Mouse (Mus musculus): ENCODE measurements at regions not wholly inside any gene's neighbourhood (a gene's known extent, or its start where the extent isn't known, plus 50 kb on each side); places are given as distances from the start of the nearest gene placed in this dataset.

- no peak for ATAC-seq (ENCODE audit: insufficient number of reproducible peaks, insufficient read depth, low FRiP score, low TSS enrichment, low read depth)
- peaks cover 4% of the 10 kb centered on the region; the same call in 1 of the 2 replicates for H3K4me1 ChIP-seq (replicated peaks)
- no peak overlapping the region for H3K9ac ChIP-seq (replicated peaks)
- no peaks in the 10 kb centered on the region for H3K36me3 ChIP-seq
- H3K27ac ChIP-seq, result no peak overlapping the region
- H3K4me2 ChIP-seq, result no peak overlapping the region
- no peaks in the 10 kb centered on the region for H3K27me3 ChIP-seq
- no peak overlapping the region for H3K4me3 ChIP-seq (replicated peaks)
- H3K9me3 ChIP-seq, result no peaks in the 10 kb centered on the region
- WGBS, result 50% methylated on average over 7 of the region's 7 CpGs
These were observed 552.4 kb upstream of the Sall1 start for GRCm38 (mm10) chr8:89596380-89596779.

GRCm38 (mm10) chr8:89583091-89583490 is 539.1 kb upstream of the Sall1 start:
- ATAC-seq (ENCODE audit: insufficient number of reproducible peaks, insufficient read depth, low FRiP score, low TSS enrichment, low read depth), result no peak

GRCm38 (mm10) chr8:89582566-89582965 is 538.6 kb upstream of the Sall1 start:
- Histone ChIP-seq H3K4me1 (replicated peaks) (no peaks in the 10 kb centered on the region), H3K9ac (replicated peaks) (no peak overlapping the region), H3K27me3 (no peaks in the 10 kb centered on the region), H3K27ac (no peak overlapping the region), H3K9me3 (no peaks in the 10 kb centered on the region), H3K4me3 (replicated peaks) (no peak overlapping the region), H3K36me3 (no peaks in the 10 kb centered on the region), H3K4me2 (no peak overlapping the region)
- no peak for ATAC-seq (ENCODE audit: insufficient number of reproducible peaks, insufficient read depth, low FRiP score, low TSS enrichment, low read depth)

More at GRCm38 (mm10) chr8:89583091-89583490, 539.1 kb upstream of the Sall1 start:
- Histone ChIP-seq H3K27ac (no peak overlapping the region), H3K9me3 (no peaks in the 10 kb centered on the region), H3K4me3 (replicated peaks) (no peak overlapping the region), H3K27me3 (no peaks in the 10 kb centered on the region), H3K9ac (replicated peaks) (no peak overlapping the region), H3K4me2 (no peak overlapping the region), H3K4me1 (replicated peaks) (no peaks in the 10 kb centered on the region), H3K36me3 (no peaks in the 10 kb centered on the region)

- no peak overlapping the region for H3K27ac ChIP-seq
- H3K27me3 ChIP-seq, result peaks cover 56% of the 10 kb centered on the region
- no peaks in the 10 kb centered on the region for H3K9me3 ChIP-seq
- peaks cover 24% of the 10 kb centered on the region for H3K4me1 ChIP-seq (replicated peaks)
- no peak for ATAC-seq (ENCODE audit: insufficient number of reproducible peaks, insufficient read depth, low FRiP score, low TSS enrichment, low read depth)
- no peak overlapping the region for H3K4me3 ChIP-seq (replicated peaks)
- WGBS, result 1% methylated on average over 13 of the region's 13 CpGs
- no peaks in the 10 kb centered on the region for H3K36me3 ChIP-seq
- peak overlapping the region; percentile 13; the same call in 1 of the 2 replicates for H3K4me2 ChIP-seq
- H3K9ac ChIP-seq (replicated peaks), result no peak overlapping the region
These were observed 527.9 kb upstream of the Sall1 start for GRCm38 (mm10) chr8:89571816-89572215.

GRCm38 (mm10) chr8:89570639-89571325 is 526.8 kb upstream of the Sall1 start:
- H3K36me3 ChIP-seq, result no peaks in the 10 kb centered on the region
- H3K4me2 ChIP-seq, result peak overlapping the region; percentile 10; the same call in 1 of the 2 replicates
- no peak for ATAC-seq (ENCODE audit: insufficient number of reproducible peaks, insufficient read depth, low FRiP score, low TSS enrichment, low read depth)
- no peak overlapping the region for H3K27ac ChIP-seq
- H3K4me1 ChIP-seq (replicated peaks), result peaks cover 31% of the 10 kb centered on the region
- no peaks in the 10 kb centered on the region for H3K9me3 ChIP-seq
- no peak overlapping the region for H3K4me3 ChIP-seq (replicated peaks)
- peaks cover 54% of the 10 kb centered on the region for H3K27me3 ChIP-seq
- 20% methylated on average over 10 of the region's 10 CpGs for WGBS
- no peak overlapping the region for H3K9ac ChIP-seq (replicated peaks)

GRCm38 (mm10) chr8:89569406-89569805 is 525.4 kb upstream of the Sall1 start:
- no peak overlapping the region for H3K27ac ChIP-seq
- no peak overlapping the region for H3K4me3 ChIP-seq (replicated peaks)
- H3K36me3 ChIP-seq, result no peaks in the 10 kb centered on the region
- WGBS, result 67% methylated on average over 9 of the region's 9 CpGs
- ATAC-seq (ENCODE audit: insufficient number of reproducible peaks, insufficient read depth, low FRiP score, low TSS enrichment, low read depth), result no peak
- H3K27me3 ChIP-seq, result peaks cover 48% of the 10 kb centered on the region
- no peak overlapping the region for H3K9ac ChIP-seq (replicated peaks)
- no peaks in the 10 kb centered on the region for H3K9me3 ChIP-seq
- peaks cover 34% of the 10 kb centered on the region for H3K4me1 ChIP-seq (replicated peaks)
- H3K4me2 ChIP-seq, result no peak overlapping the region

GRCm38 (mm10) chr8:89568641-89569040 is 524.7 kb upstream of the Sall1 start:
- Histone ChIP-seq H3K9ac (replicated peaks) (no peak overlapping the region), H3K4me1 (replicated peaks) (peaks cover 36% of the 10 kb centered on the region), H3K27me3 (peaks cover 47% of the 10 kb centered on the region), H3K4me3 (replicated peaks) (no peak overlapping the region), H3K9me3 (no peaks in the 10 kb centered on the region), H3K4me2 (no peak overlapping the region), H3K36me3 (no peaks in the 10 kb centered on the region), H3K27ac (no peak overlapping the region)
- 62% methylated on average over 7 of the region's 7 CpGs for WGBS
- no peak for ATAC-seq (ENCODE audit: insufficient number of reproducible peaks, insufficient read depth, low FRiP score, low TSS enrichment, low read depth)

- Histone ChIP-seq H3K36me3 (no peaks in the 10 kb centered on the region), H3K27ac (no peak overlapping the region), H3K9me3 (no peaks in the 10 kb centered on the region), H3K27me3 (peaks cover 33% of the 10 kb centered on the region), H3K4me1 (replicated peaks) (peaks cover 31% of the 10 kb centered on the region), H3K9ac (replicated peaks) (no peak overlapping the region), H3K4me3 (replicated peaks) (no peak overlapping the region), H3K4me2 (no peak overlapping the region)
- WGBS, result 60% methylated on average over 7 of the region's 7 CpGs
- no peak for ATAC-seq (ENCODE audit: insufficient number of reproducible peaks, insufficient read depth, low FRiP score, low TSS enrichment, low read depth)
These were observed 523.0 kb upstream of the Sall1 start for GRCm38 (mm10) chr8:89566986-89567385.

GRCm38 (mm10) chr8:89566461-89566860 is 522.5 kb upstream of the Sall1 start:
- Histone ChIP-seq H3K27ac (no peak overlapping the region), H3K27me3 (peaks cover 34% of the 10 kb centered on the region), H3K9ac (replicated peaks) (no peak overlapping the region), H3K4me2 (no peak overlapping the region), H3K4me3 (replicated peaks) (no peak overlapping the region), H3K4me1 (replicated peaks) (peaks cover 29% of the 10 kb centered on the region), H3K9me3 (no peaks in the 10 kb centered on the region), H3K36me3 (no peaks in the 10 kb centered on the region)
- 13% methylated on average over 4 of the region's 4 CpGs for WGBS
- no peak for ATAC-seq (ENCODE audit: insufficient number of reproducible peaks, insufficient read depth, low FRiP score, low TSS enrichment, low read depth)

GRCm38 (mm10) chr8:89565147-89565826 is 521.3 kb upstream of the Sall1 start:
- H3K27ac ChIP-seq, result no peak overlapping the region
- 81% methylated on average over 9 of the region's 9 CpGs for WGBS
- no peaks in the 10 kb centered on the region for H3K36me3 ChIP-seq
- ATAC-seq (ENCODE audit: insufficient number of reproducible peaks, insufficient read depth, low FRiP score, low TSS enrichment, low read depth), result no peak
- H3K27me3 ChIP-seq, result peaks cover 35% of the 10 kb centered on the region
- peaks cover 21% of the 10 kb centered on the region for H3K4me1 ChIP-seq (replicated peaks)
- H3K9ac ChIP-seq (replicated peaks), result no peak overlapping the region
- no peaks in the 10 kb centered on the region for H3K9me3 ChIP-seq
- no peak overlapping the region for H3K4me3 ChIP-seq (replicated peaks)
- no peak overlapping the region for H3K4me2 ChIP-seq

GRCm38 (mm10) chr8:89563544-89563943 is 519.6 kb upstream of the Sall1 start:
- no peak overlapping the region for H3K9ac ChIP-seq (replicated peaks)
- peaks cover 14% of the 10 kb centered on the region for H3K4me1 ChIP-seq (replicated peaks)
- no peaks in the 10 kb centered on the region for H3K9me3 ChIP-seq
- no peak overlapping the region for H3K4me2 ChIP-seq
- H3K27ac ChIP-seq, result no peak overlapping the region
- no peak for ATAC-seq (ENCODE audit: insufficient number of reproducible peaks, insufficient read depth, low FRiP score, low TSS enrichment, low read depth)
- no peaks in the 10 kb centered on the region for H3K36me3 ChIP-seq
- 38% methylated on average over 2 of the region's 2 CpGs for WGBS
- peaks cover 27% of the 10 kb centered on the region for H3K27me3 ChIP-seq
- H3K4me3 ChIP-seq (replicated peaks), result no peak overlapping the region

GRCm38 (mm10) chr8:89562597-89562996 is 518.6 kb upstream of the Sall1 start:
- H3K4me2 ChIP-seq, result no peak overlapping the region
- WGBS, result 51% methylated on average over 8 of the region's 8 CpGs
- peaks cover 25% of the 10 kb centered on the region for H3K27me3 ChIP-seq
- no peak for ATAC-seq (ENCODE audit: insufficient number of reproducible peaks, insufficient read depth, low FRiP score, low TSS enrichment, low read depth)
- no peak overlapping the region for H3K4me3 ChIP-seq (replicated peaks)
- no peaks in the 10 kb centered on the region for H3K9me3 ChIP-seq
- H3K36me3 ChIP-seq, result no peaks in the 10 kb centered on the region
- H3K27ac ChIP-seq, result no peak overlapping the region
- H3K9ac ChIP-seq (replicated peaks), result no peak overlapping the region
- H3K4me1 ChIP-seq (replicated peaks), result peaks cover 14% of the 10 kb centered on the region
